Mouse (Mus musculus): ENCODE results near the gene Patj. TPM values are rescaled to one million over a fixed set of nuclear protein-coding genes. Genes with fewer than 3 reads are reported as not detected.

Patj gene
- polyA plus RNA-seq, 1 experiment from 2014 or later, result 21.1 TPM

- Histone ChIP-seq H3K36me3 (no peaks in the 10 kb centered on the region), H3K9ac (no peak overlapping the region), H3K9me3 (no peaks in the 10 kb centered on the region), H3K4me2 (replicated peaks) (no peak overlapping the region), H3K4me1 (replicated peaks) (no peaks in the 10 kb centered on the region), H3K4me3 (replicated peaks) (no peak overlapping the region), H3K27me3 (replicated peaks) (no peaks in the 10 kb centered on the region), H3K27ac (no peak overlapping the region)
- no peak for ATAC-seq
- WGBS, result 95% methylated on average over 8 of the region's 8 CpGs
These were observed 243.1 kb downstream of the Patj start for GRCm38 (mm10) chr4:98638731-98639130.

GRCm38 (mm10) chr4:98653650-98654049 lies 258.1 kb downstream of the Patj start:
- ATAC-seq, result peak; percentile 41; the same call in 1 of the 2 replicates
- Histone ChIP-seq H3K4me1 (replicated peaks) (0 out of 2 replicates have a peak, but pooled peaks cover 8% of the 10 kb centered on the region), H3K4me2 (replicated peaks) (no peak overlapping the region), H3K9me3 (no peaks in the 10 kb centered on the region), H3K9ac (no peak overlapping the region), H3K36me3 (no peaks in the 10 kb centered on the region), H3K27ac (no peak overlapping the region), H3K27me3 (replicated peaks) (no peaks in the 10 kb centered on the region), H3K4me3 (replicated peaks) (no peak overlapping the region)
- WGBS, result 40% methylated on average over 7 of the region's 7 CpGs

GRCm38 (mm10) chr4:98654419-98654821 lies 258.8 kb downstream of the Patj start:
- Histone ChIP-seq H3K4me3 (replicated peaks) (no peak overlapping the region), H3K4me2 (replicated peaks) (no peak overlapping the region), H3K9ac (no peak overlapping the region), H3K4me1 (replicated peaks) (0 out of 2 replicates have a peak, but pooled peaks cover 8% of the 10 kb centered on the region), H3K27ac (no peak overlapping the region), H3K36me3 (no peaks in the 10 kb centered on the region), H3K9me3 (no peaks in the 10 kb centered on the region), H3K27me3 (replicated peaks) (no peaks in the 10 kb centered on the region)
- no peak for ATAC-seq
- WGBS, result 44% methylated on average over 2 of the region's 2 CpGs

GRCm38 (mm10) chr4:98656759-98657158 lies 261.2 kb downstream of the Patj start:
- no peak for ATAC-seq
- Histone ChIP-seq H3K9ac (no peak overlapping the region), H3K4me3 (replicated peaks) (no peak overlapping the region), H3K36me3 (no peaks in the 10 kb centered on the region), H3K27ac (no peak overlapping the region), H3K27me3 (replicated peaks) (no peaks in the 10 kb centered on the region), H3K9me3 (no peaks in the 10 kb centered on the region), H3K4me1 (replicated peaks) (0 out of 2 replicates have a peak, but pooled peaks cover 8% of the 10 kb centered on the region), H3K4me2 (replicated peaks) (no peak overlapping the region)
- WGBS, result 59% methylated on average over 1 of the region's 1 CpGs

- no peak for ATAC-seq
- Histone ChIP-seq H3K4me2 (replicated peaks) (no peak overlapping the region), H3K27me3 (replicated peaks) (no peaks in the 10 kb centered on the region), H3K9ac (no peak overlapping the region), H3K36me3 (no peaks in the 10 kb centered on the region), H3K4me1 (replicated peaks) (0 out of 2 replicates have a peak, but pooled peaks cover 5% of the 10 kb centered on the region), H3K4me3 (replicated peaks) (no peak overlapping the region), H3K27ac (no peak overlapping the region), H3K9me3 (no peaks in the 10 kb centered on the region)
- WGBS, result 81% methylated on average over 2 of the region's 2 CpGs
These were observed 263.4 kb downstream of the Patj start for GRCm38 (mm10) chr4:98659032-98659431.

GRCm38 (mm10) chr4:98660534-98660933 lies 264.9 kb downstream of the Patj start:
- H3K27ac ChIP-seq, result no peak overlapping the region
- H3K4me1 ChIP-seq (replicated peaks), result no peaks in the 10 kb centered on the region
- H3K36me3 ChIP-seq, result no peaks in the 10 kb centered on the region
- no peaks in the 10 kb centered on the region for H3K27me3 ChIP-seq (replicated peaks)
- no peak overlapping the region for H3K4me3 ChIP-seq (replicated peaks)
- no peak overlapping the region for H3K4me2 ChIP-seq (replicated peaks)
- no peaks in the 10 kb centered on the region for H3K9me3 ChIP-seq
- WGBS, result 46% methylated on average over 2 of the region's 2 CpGs
- H3K9ac ChIP-seq, result no peak overlapping the region
- ATAC-seq, result peak; percentile 59; the same call in 1 of the 2 replicates

GRCm38 (mm10) chr4:98665884-98666283 lies 270.3 kb downstream of the Patj start:
- ATAC-seq, result no peak
- Histone ChIP-seq H3K4me2 (replicated peaks) (no peak overlapping the region), H3K9ac (no peak overlapping the region), H3K4me3 (replicated peaks) (no peak overlapping the region), H3K36me3 (no peaks in the 10 kb centered on the region), H3K9me3 (no peaks in the 10 kb centered on the region), H3K27ac (no peak overlapping the region), H3K4me1 (replicated peaks) (no peaks in the 10 kb centered on the region), H3K27me3 (replicated peaks) (no peaks in the 10 kb centered on the region)
- WGBS, result 95% methylated on average over 7 of the region's 7 CpGs

- Histone ChIP-seq H3K36me3 (no peaks in the 10 kb centered on the region), H3K9ac (no peak overlapping the region), H3K4me3 (replicated peaks) (no peak overlapping the region), H3K9me3 (no peaks in the 10 kb centered on the region), H3K27me3 (replicated peaks) (no peaks in the 10 kb centered on the region), H3K27ac (no peak overlapping the region), H3K4me2 (replicated peaks) (no peak overlapping the region), H3K4me1 (replicated peaks) (no peaks in the 10 kb centered on the region)
- WGBS, result 86% methylated on average over 1 of the region's 1 CpGs
- no peak for ATAC-seq
These were observed 270.9 kb downstream of the Patj start for GRCm38 (mm10) chr4:98666451-98666850.

- Histone ChIP-seq H3K27ac (no peak overlapping the region), H3K4me1 (replicated peaks) (no peaks in the 10 kb centered on the region), H3K9me3 (no peaks in the 10 kb centered on the region), H3K9ac (no peak overlapping the region), H3K36me3 (no peaks in the 10 kb centered on the region), H3K4me2 (replicated peaks) (no peak overlapping the region), H3K27me3 (replicated peaks) (no peaks in the 10 kb centered on the region), H3K4me3 (replicated peaks) (no peak overlapping the region)
- ATAC-seq, result no peak
- 79% methylated on average over 3 of the region's 3 CpGs for WGBS
These were observed 271.4 kb downstream of the Patj start for GRCm38 (mm10) chr4:98667009-98667408.

- Histone ChIP-seq H3K4me1 (replicated peaks) (no peaks in the 10 kb centered on the region), H3K4me3 (replicated peaks) (no peak overlapping the region), H3K27ac (no peak overlapping the region), H3K9ac (no peak overlapping the region), H3K27me3 (replicated peaks) (no peaks in the 10 kb centered on the region), H3K9me3 (no peaks in the 10 kb centered on the region), H3K36me3 (no peaks in the 10 kb centered on the region), H3K4me2 (replicated peaks) (no peak overlapping the region)
- WGBS, result 51% methylated on average over 9 of the region's 9 CpGs
- ATAC-seq, result no peak
These were observed 281.9 kb downstream of the Patj start for GRCm38 (mm10) chr4:98677506-98677905.

GRCm38 (mm10) chr4:98686678-98687267 lies 291.2 kb downstream of the Patj start:
- Histone ChIP-seq H3K36me3 (no peaks in the 10 kb centered on the region), H3K4me2 (replicated peaks) (no peak overlapping the region), H3K9me3 (no peaks in the 10 kb centered on the region), H3K27ac (no peak overlapping the region), H3K9ac (no peak overlapping the region), H3K4me3 (replicated peaks) (no peak overlapping the region), H3K4me1 (replicated peaks) (no peaks in the 10 kb centered on the region), H3K27me3 (replicated peaks) (no peaks in the 10 kb centered on the region)
- no peak for ATAC-seq
- 85% methylated on average over 11 of the region's 11 CpGs for WGBS

- 89% methylated on average over 11 of the region's 11 CpGs for WGBS
- H3K27me3 ChIP-seq (replicated peaks), result no peaks in the 10 kb centered on the region
- no peak overlapping the region for H3K27ac ChIP-seq
- no peak overlapping the region for H3K4me3 ChIP-seq (replicated peaks)
- no peak for ATAC-seq
- H3K9me3 ChIP-seq, result no peaks in the 10 kb centered on the region
- H3K4me2 ChIP-seq (replicated peaks), result no peak overlapping the region
- no peaks in the 10 kb centered on the region for H3K4me1 ChIP-seq (replicated peaks)
- no peak overlapping the region for H3K9ac ChIP-seq
- no peaks in the 10 kb centered on the region for H3K36me3 ChIP-seq
These were observed 292.5 kb downstream of the Patj start for GRCm38 (mm10) chr4:98688116-98688515.

GRCm38 (mm10) chr4:98688520-98688919 lies 292.9 kb downstream of the Patj start:
- Histone ChIP-seq H3K4me3 (replicated peaks) (no peak overlapping the region), H3K9ac (no peak overlapping the region), H3K4me1 (replicated peaks) (peaks cover 2% of the 10 kb centered on the region; the same call in 1 of the 2 replicates), H3K27me3 (replicated peaks) (no peaks in the 10 kb centered on the region), H3K9me3 (no peaks in the 10 kb centered on the region), H3K4me2 (replicated peaks) (no peak overlapping the region), H3K36me3 (no peaks in the 10 kb centered on the region), H3K27ac (no peak overlapping the region)
- WGBS, result 84% methylated on average over 9 of the region's 9 CpGs
- ATAC-seq, result no peak

Data from intestine, embryonic 15.5 days (tissue).